Mouse (Mus musculus) heart, embryonic 10.5 days (tissue): ENCODE measurements around the gene Cacna1g. TPM values are rescaled to one million over a fixed set of nuclear protein-coding genes. Genes with fewer than 3 reads are reported as not detected.

Experiments
- DNase-seq: peaks from one replicate; pipeline ENCODE4 v3.0.0-alpha.2; 2017; ENCODE audit warnings: low spot score
- H3K27ac ChIP-seq: fragments of 300-500 bp; sonication (generic); 2 replicates; pipeline ENCODE4 v1.5.1; 2016; ENCODE audit warnings: mild to moderate bottlenecking
- H3K27me3 ChIP-seq: fragments of 300-500 bp; sonication (generic); 2 replicates; pipeline ENCODE4 v1.6.1; 2016; ENCODE audit warnings: mild to moderate bottlenecking; ENCODE audit not compliant: poor library complexity, insufficient read depth, severe bottlenecking
- H3K36me3 ChIP-seq: fragments of 300-500 bp; sonication (generic); 2 replicates; pipeline ENCODE4 v1.6.1; 2016; ENCODE audit warnings: mild to moderate bottlenecking, moderate library complexity
- H3K4me1 ChIP-seq: fragments of 300-500 bp; sonication (generic); 2 replicates; pipeline ENCODE4 v1.6.1; 2016; ENCODE audit warnings: mild to moderate bottlenecking
- H3K4me3 ChIP-seq: fragments of 300-500 bp; sonication (generic); 2 replicates; pipeline ENCODE4 v1.5.1; 2016; ENCODE audit warnings: mild to moderate bottlenecking, moderate library complexity
- H3K9me3 ChIP-seq: fragments of 300-500 bp; sonication (generic); 2 replicates; pipeline ENCODE4 v1.6.1; 2016; ENCODE audit warnings: mild to moderate bottlenecking, moderate library complexity
- WGBS: fragments of 180-500 bp; shearing (Covaris S2); methylation state at CpG from one replicate; pipeline ENCODE4 v1.1.7; 2016; 5-methylcytosine and 5-hydroxymethylcytosine counted together
- polyA plus RNA-seq: library from polyadenylated mRNA; unstranded; fragments of >200 nt; fragmentation: Nextera tagmentation; extraction: Ambion mirVana; gene quantifications from 2 replicates; pipeline ENCODE4 v1.2.1, GENCODE M21; 2016

Gene Cacna1g
- polyA plus RNA-seq, 1 experiment from 2014 or later, result 2.4 TPM

- Histone ChIP-seq H3K4me1 (peaks cover 41% of the 10 kb centered on the region), H3K27me3 (peaks cover 32% of the 10 kb centered on the region), H3K27ac (peak overlapping the region; percentile 56; the same call in 1 of the 2 replicates), H3K4me3 (no peak overlapping the region), H3K36me3 (no peaks in the 10 kb centered on the region), H3K9me3 (no peaks in the 10 kb centered on the region)
- WGBS, result 46% methylated on average over 3 of the region's 3 CpGs
- peak; percentile 87 for DNase-seq
These were observed 17.7 kb downstream of the Cacna1g start for GRCm38 (mm10) chr11:94456347-94456746.

- H3K27me3 ChIP-seq, result peaks cover 32% of the 10 kb centered on the region
- DNase-seq, result no peak
- H3K36me3 ChIP-seq, result no peaks in the 10 kb centered on the region
- H3K27ac ChIP-seq, result peak overlapping the region; percentile 56; the same call in 1 of the 2 replicates
- H3K4me3 ChIP-seq, result no peak overlapping the region
- WGBS, result 81% methylated on average over 10 of the region's 10 CpGs
- peaks cover 51% of the 10 kb centered on the region for H3K4me1 ChIP-seq
- H3K9me3 ChIP-seq, result no peaks in the 10 kb centered on the region
These were observed 18.7 kb downstream of the Cacna1g start for GRCm38 (mm10) chr11:94455161-94455820.

- WGBS, result 67% methylated on average over 5 of the region's 5 CpGs
- no peak overlapping the region for H3K4me3 ChIP-seq
- no peak for DNase-seq
- H3K27ac ChIP-seq, result 0 out of 2 replicates have a peak overlapping the region, but pooled peaks have one; percentile 6
- H3K36me3 ChIP-seq, result no peaks in the 10 kb centered on the region
- peaks cover 31% of the 10 kb centered on the region for H3K27me3 ChIP-seq
- peaks cover 57% of the 10 kb centered on the region for H3K4me1 ChIP-seq
- no peaks in the 10 kb centered on the region for H3K9me3 ChIP-seq
These were observed 19.2 kb downstream of the Cacna1g start for GRCm38 (mm10) chr11:94454756-94455155.

- peak; percentile 91 for DNase-seq
- Histone ChIP-seq H3K27ac (peak overlapping the region; percentile 70), H3K4me1 (peaks cover 51% of the 10 kb centered on the region), H3K27me3 (peaks cover 25% of the 10 kb centered on the region), H3K4me3 (peak overlapping the region; percentile 6), H3K36me3 (no peaks in the 10 kb centered on the region), H3K9me3 (no peaks in the 10 kb centered on the region)
- WGBS, result 19% methylated on average over 12 of the region's 12 CpGs
These were observed 22.8 kb downstream of the Cacna1g start for GRCm38 (mm10) chr11:94451091-94451773.

- whole genome bisulfite sequencing, result 31% methylated on average over 5 of the region's 5 CpGs
- no peaks in the 10 kb centered on the region for H3K9me3 ChIP-seq
- peak overlapping the region; percentile 70 for H3K27ac ChIP-seq
- peaks cover 46% of the 10 kb centered on the region for H3K4me1 ChIP-seq
- no peaks in the 10 kb centered on the region for H3K36me3 ChIP-seq
- H3K4me3 ChIP-seq, result no peak overlapping the region
- H3K27me3 ChIP-seq, result peaks cover 26% of the 10 kb centered on the region
- no peak for DNase-seq
These were observed 24.1 kb downstream of the Cacna1g start for GRCm38 (mm10) chr11:94449886-94450285.

GRCm38 (mm10) chr11:94449239-94449638 is 24.8 kb downstream of the Cacna1g start:
- H3K4me1 ChIP-seq, result peaks cover 48% of the 10 kb centered on the region
- H3K4me3 ChIP-seq, result no peak overlapping the region
- H3K27me3 ChIP-seq, result peaks cover 19% of the 10 kb centered on the region
- H3K36me3 ChIP-seq, result no peaks in the 10 kb centered on the region
- peak overlapping the region; percentile 70 for H3K27ac ChIP-seq
- no peak for DNase-seq
- 42% methylated on average over 8 of the region's 8 CpGs for WGBS
- H3K9me3 ChIP-seq, result no peaks in the 10 kb centered on the region

- H3K36me3 ChIP-seq, result no peaks in the 10 kb centered on the region
- no peak overlapping the region for H3K27ac ChIP-seq
- WGBS, result 24% methylated on average over 3 of the region's 3 CpGs
- peaks cover 26% of the 10 kb centered on the region for H3K27me3 ChIP-seq
- no peaks in the 10 kb centered on the region for H3K9me3 ChIP-seq
- DNase-seq, result no peak
- H3K4me3 ChIP-seq, result no peak overlapping the region
- H3K4me1 ChIP-seq, result peaks cover 59% of the 10 kb centered on the region
These were observed 27.0 kb downstream of the Cacna1g start for GRCm38 (mm10) chr11:94447017-94447416.

GRCm38 (mm10) chr11:94445300-94445699 is 28.7 kb downstream of the Cacna1g start:
- Histone ChIP-seq H3K4me3 (no peak overlapping the region), H3K36me3 (no peaks in the 10 kb centered on the region), H3K27ac (no peak overlapping the region), H3K4me1 (peaks cover 58% of the 10 kb centered on the region), H3K9me3 (no peaks in the 10 kb centered on the region), H3K27me3 (peaks cover 28% of the 10 kb centered on the region)
- no peak for DNase-seq
- WGBS, result 45% methylated on average over 4 of the region's 4 CpGs

GRCm38 (mm10) chr11:94444829-94445228 is 29.2 kb downstream of the Cacna1g start:
- Histone ChIP-seq H3K4me3 (no peak overlapping the region), H3K27me3 (peaks cover 32% of the 10 kb centered on the region), H3K36me3 (no peaks in the 10 kb centered on the region), H3K27ac (no peak overlapping the region), H3K4me1 (peaks cover 55% of the 10 kb centered on the region), H3K9me3 (no peaks in the 10 kb centered on the region)
- DNase-seq, result no peak
- 78% methylated on average over 5 of the region's 5 CpGs for WGBS

- peak overlapping the region; percentile 56; the same call in 1 of the 2 replicates for H3K27ac ChIP-seq
- peaks cover 33% of the 10 kb centered on the region for H3K27me3 ChIP-seq
- no peak overlapping the region for H3K4me3 ChIP-seq
- no peaks in the 10 kb centered on the region for H3K36me3 ChIP-seq
- H3K9me3 ChIP-seq, result no peaks in the 10 kb centered on the region
- peaks cover 44% of the 10 kb centered on the region for H3K4me1 ChIP-seq
- no peak for DNase-seq
- 56% methylated on average over 9 of the region's 9 CpGs for WGBS
These were observed 32.2 kb downstream of the Cacna1g start for GRCm38 (mm10) chr11:94441752-94442151.

GRCm38 (mm10) chr11:94441122-94441521 is 32.9 kb downstream of the Cacna1g start:
- Histone ChIP-seq H3K27ac (peak overlapping the region; percentile 56; the same call in 1 of the 2 replicates), H3K27me3 (peaks cover 33% of the 10 kb centered on the region), H3K36me3 (no peaks in the 10 kb centered on the region), H3K9me3 (no peaks in the 10 kb centered on the region), H3K4me3 (no peak overlapping the region), H3K4me1 (peaks cover 44% of the 10 kb centered on the region)
- WGBS, result 36% methylated on average over 7 of the region's 7 CpGs
- no peak for DNase-seq

GRCm38 (mm10) chr11:94440421-94440820 is 33.6 kb downstream of the Cacna1g start:
- WGBS, result 85% methylated on average over 6 of the region's 6 CpGs
- H3K4me3 ChIP-seq, result no peak overlapping the region
- no peaks in the 10 kb centered on the region for H3K9me3 ChIP-seq
- DNase-seq, result no peak
- peak overlapping the region; percentile 56; the same call in 1 of the 2 replicates for H3K27ac ChIP-seq
- H3K36me3 ChIP-seq, result no peaks in the 10 kb centered on the region
- peaks cover 44% of the 10 kb centered on the region for H3K4me1 ChIP-seq
- H3K27me3 ChIP-seq, result peaks cover 31% of the 10 kb centered on the region

GRCm38 (mm10) chr11:94429011-94429651 is 44.9 kb downstream of the Cacna1g start:
- Histone ChIP-seq H3K4me3 (no peak overlapping the region), H3K4me1 (peaks cover 53% of the 10 kb centered on the region), H3K36me3 (no peaks in the 10 kb centered on the region), H3K9me3 (no peaks in the 10 kb centered on the region), H3K27me3 (peaks cover 62% of the 10 kb centered on the region), H3K27ac (peak overlapping the region; percentile 73; the same call in 1 of the 2 replicates)
- 12% methylated on average over 9 of the region's 9 CpGs for WGBS
- no peak for DNase-seq
